Mouse (Mus musculus) bone marrow macrophage, adult 2 months (primary cell): Measurements from ENCODE around the gene Shld1. TPM values are rescaled to one million over a fixed set of nuclear protein-coding genes. Genes with fewer than 3 reads are reported as not detected.

Experiments
- H3K27ac ChIP-seq: 2 replicates; pipeline ENCODE4 v1.5.1; 2012; ENCODE audit warnings: low read depth, low read length; ENCODE audit not compliant: insufficient read depth
- H3K4me1 ChIP-seq: 2 replicates; pipeline ENCODE4 v1.6.1; 2012; ENCODE audit warnings: low read length; ENCODE audit not compliant: control insufficient read depth, insufficient read depth
- H3K4me3 ChIP-seq: 2 replicates; pipeline ENCODE4 v1.5.1; 2012; ENCODE audit warnings: mild to moderate bottlenecking, low read length, moderate library complexity; ENCODE audit not compliant: insufficient read depth
- CTCF ChIP-seq: IDR thresholded peaks from 2 replicates; pipeline ENCODE4 v1.5.1; 2012; ENCODE audit warnings: low read depth, mild to moderate bottlenecking, low read length, moderate library complexity
- POLR2A ChIP-seq: IDR thresholded peaks from 2 replicates; pipeline ENCODE4 v1.6.1; 2012; ENCODE audit warnings: mild to moderate bottlenecking, low read depth, low read length, borderline replicate concordance
- polyA plus RNA-seq: library from polyadenylated mRNA; stranded (reverse); fragments of >200 nt; gene quantifications from 2 replicates; pipeline ENCODE4 v1.2.4, GENCODE M21; 2012; ENCODE audit not compliant: missing spikeins, insufficient read depth, insufficient read length

Shld1 gene
- polyA plus RNA-seq, 1 experiment: 14.5 TPM

DNA sequence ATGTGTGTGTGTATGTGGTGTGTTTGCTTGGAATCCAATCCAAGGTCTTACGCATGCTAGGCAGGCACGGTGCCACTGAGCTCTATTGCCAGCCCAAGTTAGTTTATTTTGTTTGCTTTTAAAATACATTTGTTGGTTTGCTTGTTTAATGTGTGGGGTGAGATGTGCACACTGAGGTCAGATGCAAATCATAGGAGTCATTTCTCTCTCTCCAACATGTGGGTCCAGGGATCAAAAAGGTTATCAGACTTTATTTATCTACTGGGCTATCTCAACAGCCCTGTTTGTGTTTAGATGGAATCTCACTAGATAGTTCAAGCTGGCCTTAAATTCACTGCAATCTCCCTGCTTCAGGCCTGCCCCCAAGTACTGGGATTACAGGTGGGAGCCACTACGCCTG lies 19.6 kb downstream of the Shld1 start:
- Histone ChIP-seq H3K4me1 (peaks cover 35% of the 10 kb centered on the region), H3K4me3 (no peak overlapping the region), H3K27ac (no peak overlapping the region)
- no peak for TF ChIP-seq POLR2A
- no peak for TF ChIP-seq CTCF

GRCm38 (mm10) chr2:132710488-132710887 lies 23.8 kb downstream of the Shld1 start:
- Histone ChIP-seq H3K27ac (peak overlapping the region; percentile 94), H3K4me3 (no peak overlapping the region), H3K4me1 (peaks cover 36% of the 10 kb centered on the region)
- TF ChIP-seq CTCF: no peak
- TF ChIP-seq POLR2A: no peak

GRCm38 (mm10) chr2:132712061-132712460 lies 25.3 kb downstream of the Shld1 start:
- TF ChIP-seq CTCF (no peak), POLR2A (no peak)
- Histone ChIP-seq H3K4me1 (peaks cover 43% of the 10 kb centered on the region), H3K4me3 (no peak overlapping the region), H3K27ac (no peak overlapping the region)

DNA sequence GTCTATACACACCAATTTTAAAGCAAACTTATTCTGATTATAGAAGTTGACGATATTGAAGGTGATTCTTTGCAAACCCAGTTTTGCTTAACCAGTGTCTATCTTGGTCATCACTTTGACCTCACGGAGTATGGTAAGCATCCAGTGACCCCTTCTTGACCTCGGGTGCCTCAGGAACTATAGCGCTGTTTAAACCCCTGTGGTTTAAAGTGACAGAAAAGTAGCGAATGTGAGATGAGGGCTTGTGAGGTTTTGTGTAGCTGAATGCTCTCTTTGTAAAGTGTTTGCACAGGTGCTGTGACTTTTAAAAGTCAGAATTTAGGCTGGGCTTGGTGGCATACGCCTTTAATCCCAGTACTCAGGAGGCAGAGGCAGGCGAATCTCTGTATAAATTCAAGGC lies 27.8 kb downstream of the Shld1 start:
- TF ChIP-seq CTCF (no peak), POLR2A (no peak)
- Histone ChIP-seq H3K4me3 (no peak overlapping the region), H3K27ac (no peak overlapping the region), H3K4me1 (peaks cover 32% of the 10 kb centered on the region)

GRCm38 (mm10) chr2:132714946-132715345 lies 28.2 kb downstream of the Shld1 start:
- Histone ChIP-seq H3K27ac (peak overlapping the region; percentile 50), H3K4me1 (peaks cover 27% of the 10 kb centered on the region), H3K4me3 (no peak overlapping the region)
- TF ChIP-seq POLR2A (no peak), CTCF (no peak)

- Histone ChIP-seq H3K4me3 (no peak overlapping the region), H3K4me1 (peaks cover 23% of the 10 kb centered on the region), H3K27ac (peak overlapping the region; percentile 50)
- TF ChIP-seq CTCF: no peak
- no peak for TF ChIP-seq POLR2A
These were observed 28.8 kb downstream of the Shld1 start for GRCm38 (mm10) chr2:132715421-132716070.

DNA sequence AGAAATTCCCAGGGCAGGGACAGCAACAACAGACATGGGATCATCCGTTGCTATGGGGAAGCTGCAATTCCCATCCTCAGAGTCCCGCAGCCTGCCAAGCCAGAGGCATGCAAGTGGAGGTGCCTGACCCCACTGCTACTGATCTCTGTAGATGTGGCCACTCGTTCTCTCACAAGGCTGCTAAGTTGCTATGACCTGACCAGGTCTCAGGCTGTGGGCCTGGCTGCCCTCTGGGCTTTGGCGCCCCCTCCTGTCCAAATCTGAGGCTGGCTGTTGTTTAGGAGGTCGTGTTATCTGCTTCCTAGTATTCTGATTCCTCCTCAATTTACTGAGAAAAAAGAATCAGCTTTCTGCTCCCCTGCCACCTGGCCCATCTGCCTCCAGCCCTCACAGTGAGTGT lies 29.4 kb downstream of the Shld1 start:
- Histone ChIP-seq H3K4me3 (no peak overlapping the region), H3K4me1 (peaks cover 18% of the 10 kb centered on the region), H3K27ac (peak overlapping the region; percentile 31)
- TF ChIP-seq POLR2A (no peak), CTCF (peak; percentile 83)

- no peak for TF ChIP-seq POLR2A
- no peak for TF ChIP-seq CTCF
- Histone ChIP-seq H3K4me1 (peaks cover 20% of the 10 kb centered on the region), H3K4me3 (no peak overlapping the region), H3K27ac (no peak overlapping the region)
These were observed 30.3 kb downstream of the Shld1 start for GRCm38 (mm10) chr2:132716901-132717536.

GRCm38 (mm10) chr2:132717537-132717912 lies 30.8 kb downstream of the Shld1 start:
- TF ChIP-seq POLR2A: no peak
- no peak overlapping the region for H3K27ac ChIP-seq
- H3K4me3 ChIP-seq: no peak overlapping the region
- H3K4me1 ChIP-seq: peaks cover 20% of the 10 kb centered on the region

GRCm38 (mm10) chr2:132720921-132721566 lies 34.3 kb downstream of the Shld1 start:
- TF ChIP-seq CTCF: no peak
- Histone ChIP-seq H3K4me3 (no peak overlapping the region), H3K27ac (no peak overlapping the region), H3K4me1 (peaks cover 8% of the 10 kb centered on the region)
